Mouse (Mus musculus): Measurements from ENCODE around the gene Olfr70. TPM values are rescaled to one million over a fixed set of nuclear protein-coding genes. Genes with fewer than 3 reads are reported as not detected.

Olfr70 gene
- polyA plus RNA-seq, 1 experiment from 2014 or later, result not detected

DNA sequence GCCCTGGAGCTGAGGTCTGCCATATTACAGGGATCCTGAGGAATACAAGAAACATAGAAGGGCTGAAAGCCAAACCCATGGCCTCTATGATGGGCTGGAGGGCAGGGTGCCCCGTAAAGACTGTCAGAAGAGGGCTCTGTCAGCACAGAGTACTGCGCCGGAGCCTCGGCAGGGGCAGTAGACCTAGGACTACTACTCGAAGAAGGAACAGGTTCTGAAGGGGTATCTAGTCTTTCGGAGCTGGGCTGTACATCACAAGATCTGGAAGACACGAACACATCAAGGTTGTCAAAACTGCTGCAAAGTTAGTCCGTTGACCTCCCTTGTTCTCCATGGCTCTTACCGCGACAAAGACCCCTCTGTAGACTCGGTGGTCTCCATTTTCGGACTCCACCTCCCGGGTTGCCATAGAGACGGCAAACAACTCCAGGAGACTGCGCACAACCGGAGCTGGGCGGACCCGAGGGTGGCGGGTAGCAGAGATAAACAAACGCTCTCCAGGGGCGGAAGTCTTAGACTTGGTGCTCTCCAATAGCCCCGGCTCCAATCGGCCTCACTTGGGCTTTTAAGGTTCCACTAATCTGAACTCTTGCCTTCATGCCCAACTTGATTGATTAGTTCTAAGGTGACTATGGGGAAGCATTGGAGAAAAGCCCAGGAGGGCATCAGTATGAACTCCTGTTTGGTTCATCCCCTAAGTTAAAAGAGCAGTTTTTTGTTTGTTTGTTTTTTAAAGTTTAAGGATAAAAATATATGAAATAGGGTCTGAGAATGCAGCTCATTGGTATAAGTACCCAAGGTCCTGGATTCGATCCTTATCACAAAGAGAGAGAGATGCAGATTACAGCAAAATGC, 47.2 kb downstream of the Olfr70 start, which contains the start of gene Spag8:
Gene Spag8 (minus strand): TSS at position 434 of the 855 bp plus-strand sequence.
- 14% methylated on average over 24 of the region's 24 CpGs for WGBS
- peaks cover 13% of the 10 kb centered on the region for H3K36me3 ChIP-seq (ENCODE audit: control insufficient read depth, insufficient read depth)
- H3K27ac ChIP-seq (ENCODE audit: low read length), result no peak within 1 kb of the TSS
- ATAC-seq (replicated peaks; ENCODE audit: extremely low read depth, insufficient read depth, low FRiP score), result no peak
- no peak within 1 kb of the TSS for H3K9ac ChIP-seq (ENCODE audit: low read length)
- H3K4me1 ChIP-seq (ENCODE audit: control insufficient read depth, insufficient read depth, low read length), result peaks cover 4% of the 10 kb centered on the region
- H3K9me3 ChIP-seq (replicated peaks; ENCODE audit: control insufficient read depth, low read length), result peaks cover 5% of the 10 kb centered on the region
- peak within 1 kb of the TSS; percentile 23 for H3K4me3 ChIP-seq (ENCODE audit: low read length)
- H3K4me2 ChIP-seq (ENCODE audit: low read depth, low read length), result peak within 1 kb of the TSS; percentile 51
- no peaks in the 10 kb centered on the region for H3K27me3 ChIP-seq (ENCODE audit: control insufficient read depth, insufficient read depth, low read length)

DNA sequence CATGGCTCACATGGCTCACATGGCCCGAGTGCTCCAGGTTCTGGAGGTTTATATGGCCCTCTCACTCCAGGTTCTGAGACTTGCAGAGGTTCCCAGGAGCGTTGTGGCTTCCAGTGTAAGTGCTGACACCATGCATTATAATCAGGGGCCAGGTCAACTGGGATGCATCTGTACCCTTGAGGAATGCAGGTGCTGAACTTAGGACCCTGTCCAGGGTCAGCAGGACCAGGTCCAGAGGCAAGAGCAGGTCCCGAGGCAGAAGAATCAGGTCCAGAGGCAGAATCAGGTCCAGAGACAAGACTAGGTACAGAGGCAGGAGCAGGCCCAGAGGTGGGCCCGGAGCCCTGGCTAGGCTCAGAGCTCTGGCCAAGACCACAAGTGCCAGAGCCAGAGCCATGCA, 47.9 kb downstream of the Olfr70 start:
- WGBS, result 82% methylated on average over 4 of the region's 4 CpGs
- 0 out of 2 replicates have a peak overlapping the region, but pooled peaks have one; percentile 51 for H3K4me2 ChIP-seq (ENCODE audit: low read depth, low read length)
- H3K9me3 ChIP-seq (replicated peaks; ENCODE audit: control insufficient read depth, low read length), result peaks cover 5% of the 10 kb centered on the region
- no peak overlapping the region for H3K4me3 ChIP-seq (ENCODE audit: low read length)
- H3K27ac ChIP-seq (ENCODE audit: low read length), result no peak overlapping the region
- ATAC-seq (replicated peaks; ENCODE audit: extremely low read depth, insufficient read depth, low FRiP score), result no peak
- no peak overlapping the region for H3K9ac ChIP-seq (ENCODE audit: low read length)
- H3K27me3 ChIP-seq (ENCODE audit: control insufficient read depth, insufficient read depth, low read length), result no peaks in the 10 kb centered on the region
- peaks cover 13% of the 10 kb centered on the region for H3K36me3 ChIP-seq (ENCODE audit: control insufficient read depth, insufficient read depth)
- H3K4me1 ChIP-seq (ENCODE audit: control insufficient read depth, insufficient read depth, low read length), result peaks cover 4% of the 10 kb centered on the region

DNA sequence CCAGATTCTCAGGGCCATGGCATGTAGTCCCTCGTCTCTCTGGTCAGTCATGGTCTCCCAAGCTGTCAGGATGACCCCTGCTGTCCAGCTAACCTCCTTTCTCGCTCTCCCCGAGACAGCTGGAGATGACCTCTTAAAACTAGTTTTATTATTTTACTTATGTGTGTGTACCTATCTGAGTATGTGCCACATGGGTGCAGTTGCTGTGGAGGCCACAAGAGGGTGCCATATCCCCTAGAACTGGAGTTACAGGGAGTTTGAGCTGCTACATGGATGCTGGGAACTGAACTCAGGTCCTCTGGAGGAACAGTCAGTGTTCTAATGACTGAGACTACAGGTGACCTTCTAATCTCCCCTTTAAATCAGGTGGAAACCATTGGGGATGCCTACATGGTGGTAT, 50.8 kb downstream of the Olfr70 start:
- Histone ChIP-seq H3K27ac (ENCODE audit: low read length) (no peak overlapping the region), H3K4me3 (ENCODE audit: low read length) (no peak overlapping the region), H3K36me3 (ENCODE audit: control insufficient read depth, insufficient read depth) (peaks cover 13% of the 10 kb centered on the region), H3K4me2 (ENCODE audit: low read depth, low read length) (no peak overlapping the region), H3K4me1 (ENCODE audit: control insufficient read depth, insufficient read depth, low read length) (no peaks in the 10 kb centered on the region), H3K9ac (ENCODE audit: low read length) (no peak overlapping the region), H3K27me3 (ENCODE audit: control insufficient read depth, insufficient read depth, low read length) (no peaks in the 10 kb centered on the region), H3K9me3 (replicated peaks; ENCODE audit: control insufficient read depth, low read length) (peaks cover 5% of the 10 kb centered on the region)
- 91% methylated on average over 3 of the region's 3 CpGs for WGBS
- ATAC-seq (replicated peaks; ENCODE audit: extremely low read depth, insufficient read depth, low FRiP score), result no peak

Other genes with a start within 250 kb of the Olfr70 start
- gene Cd72, start 246.2 kb downstream of the Olfr70 start, polyA plus RNA-seq (2015; fragmentation: Nextera tagmentation; extraction: Ambion mirVana), result 3.2 and 4.3 TPM in 2 replicates
- gene Sit1, start 217.1 kb downstream of the Olfr70 start, polyA plus RNA-seq (2015; fragmentation: Nextera tagmentation; extraction: Ambion mirVana), result 2.0 and 3.9 TPM in 2 replicates
- gene Ccdc107, start 207.9 kb downstream of the Olfr70 start, polyA plus RNA-seq (2015; fragmentation: Nextera tagmentation; extraction: Ambion mirVana), result 76.9 and 81.5 TPM in 2 replicates
- 38.9 and 43.4 TPM in 2 replicates for gene Arhgef39, start 201.1 kb downstream of the Olfr70 start, polyA plus RNA-seq (2015; fragmentation: Nextera tagmentation; extraction: Ambion mirVana)
- 3.5 and 3.8 TPM in 2 replicates for gene Car9, start 193.8 kb downstream of the Olfr70 start, polyA plus RNA-seq (2015; fragmentation: Nextera tagmentation; extraction: Ambion mirVana)
- gene Tpm2, start 177.0 kb downstream of the Olfr70 start, polyA plus RNA-seq (2015; fragmentation: Nextera tagmentation; extraction: Ambion mirVana), result 162 and 177 TPM in 2 replicates
- 60.3 and 61.8 TPM in 2 replicates for gene Creb3, start 138.5 kb downstream of the Olfr70 start, polyA plus RNA-seq (2015; fragmentation: Nextera tagmentation; extraction: Ambion mirVana)
- gene Tln1, start 138.1 kb downstream of the Olfr70 start, polyA plus RNA-seq (2015; fragmentation: Nextera tagmentation; extraction: Ambion mirVana), result 68.7 and 80.0 TPM in 2 replicates
- 20.9 and 21.7 TPM in 2 replicates for gene Rgp1, start 122.1 kb downstream of the Olfr70 start, polyA plus RNA-seq (2015; fragmentation: Nextera tagmentation; extraction: Ambion mirVana)
- 22.7 TPM in 2 replicates for gene Gba2, start 121.9 kb downstream of the Olfr70 start, polyA plus RNA-seq (2015; fragmentation: Nextera tagmentation; extraction: Ambion mirVana)
- 0.89 and 1.1 TPM in 2 replicates for gene Msmp, start 116.3 kb downstream of the Olfr70 start, polyA plus RNA-seq (2015; fragmentation: Nextera tagmentation; extraction: Ambion mirVana)
- gene Npr2, start 68.9 kb downstream of the Olfr70 start, polyA plus RNA-seq (2015; fragmentation: Nextera tagmentation; extraction: Ambion mirVana), result 9.1 and 9.7 TPM in 2 replicates
- 1.2 and 1.3 TPM in 2 replicates for gene Spag8, start 47.2 kb downstream of the Olfr70 start, polyA plus RNA-seq (2015; fragmentation: Nextera tagmentation; extraction: Ambion mirVana)
- 172 and 185 TPM in 2 replicates for gene Hint2, start 44.3 kb downstream of the Olfr70 start, polyA plus RNA-seq (2015; fragmentation: Nextera tagmentation; extraction: Ambion mirVana)
- 3.6 and 3.9 TPM in 2 replicates for gene Tmem8b, start 31.8 kb downstream of the Olfr70 start, polyA plus RNA-seq (2015; fragmentation: Nextera tagmentation; extraction: Ambion mirVana)
- gene Fam221b, start 31.7 kb downstream of the Olfr70 start, polyA plus RNA-seq (2015; fragmentation: Nextera tagmentation; extraction: Ambion mirVana), result 1.6 and 2.9 TPM in 2 replicates
- gene Olfr71, start 9.4 kb upstream of the Olfr70 start, polyA plus RNA-seq (2015; fragmentation: Nextera tagmentation; extraction: Ambion mirVana), result not detected in 2 replicates
- 1.4 and 1.7 TPM in 2 replicates for gene Hrct1, start 26.4 kb upstream of the Olfr70 start, polyA plus RNA-seq (2015; fragmentation: Nextera tagmentation; extraction: Ambion mirVana)
- 0.42 and 0.54 TPM in 2 replicates for gene Spaar, start 29.2 kb upstream of the Olfr70 start, polyA plus RNA-seq (2015; fragmentation: Nextera tagmentation; extraction: Ambion mirVana)
- not detected in 2 replicates for gene Olfr159, start 70.2 kb upstream of the Olfr70 start, polyA plus RNA-seq (2015; fragmentation: Nextera tagmentation; extraction: Ambion mirVana)
- not detected in 2 replicates for gene Olfr156, start 123.1 kb upstream of the Olfr70 start, polyA plus RNA-seq (2015; fragmentation: Nextera tagmentation; extraction: Ambion mirVana)
- not detected in 2 replicates for gene Olfr157, start 139.4 kb upstream of the Olfr70 start, polyA plus RNA-seq (2015; fragmentation: Nextera tagmentation; extraction: Ambion mirVana)
- gene Olfr155, start 150.8 kb upstream of the Olfr70 start, polyA plus RNA-seq (2015; fragmentation: Nextera tagmentation; extraction: Ambion mirVana), result not detected in 2 replicates
- 8.6 and 8.9 TPM in 2 replicates for gene Reck, start 174.7 kb upstream of the Olfr70 start, polyA plus RNA-seq (2015; fragmentation: Nextera tagmentation; extraction: Ambion mirVana)

Measured in heart, embryonic 16.5 days (tissue).